Mouse (Mus musculus) adrenal gland, adult 8-10 months (tissue): Measurements from ENCODE around the gene Ampd1. TPM values are rescaled to one million over a fixed set of nuclear protein-coding genes. Genes with fewer than 3 reads are reported as not detected.

Experiments used
- total RNA-seq, 4 experiments: library from RNA; stranded (reverse); gene quantifications; 2 replicates each; pipeline ENCODE4 v1.2.4; 2022

Ampd1 gene
- total RNA-seq, 4 experiments from 2014 or later, result not detected

Other genes with a start within 250 kb of the Ampd1 start
- gene Sycp1, start 137.9 kb upstream of the Ampd1 start, total RNA-seq, result not detected
- not detected for gene Nr1h5, start 109.9 kb upstream of the Ampd1 start, total RNA-seq
- 10 to 100 TPM; 58.0 to 81.4 (median 68.5) TPM for gene Sike1, start 78.3 kb upstream of the Ampd1 start, total RNA-seq
- gene Csde1, start 53.6 kb upstream of the Ampd1 start, total RNA-seq, result 100 to 1,000 TPM; 349 to 384 (median 357) TPM
- 10 to 100 TPM; 56.3 to 58.7 (median 57.5) TPM for gene Nras, start 15.7 kb upstream of the Ampd1 start, total RNA-seq
- 1 to 10 TPM; 1.2 to 2.4 (median 1.9) TPM for gene Dennd2c, start 28.6 kb downstream of the Ampd1 start, total RNA-seq
- gene Bcas2, start 97.6 kb downstream of the Ampd1 start, total RNA-seq, result 10 to 100 TPM; 52.7 to 73.4 (median 60.4) TPM
- 10 to 100 TPM; 36.0 to 50.9 (median 46.6) TPM for gene Trim33, start 205.3 kb downstream of the Ampd1 start, total RNA-seq